Mouse (Mus musculus): ENCODE data around the gene Procr. TPM values are rescaled to one million over a fixed set of nuclear protein-coding genes. Genes with fewer than 3 reads are reported as not detected.

Gene Procr
- 1.1 and 2.3 TPM in 2 replicates for polyA plus RNA-seq (2014; fragmentation: Nextera tagmentation; extraction: Ambion mirVana)

- 0 out of 2 replicates have a peak, but pooled peaks cover 3% of the 10 kb centered on the region for H3K27me3 ChIP-seq (ENCODE audit: control insufficient read depth, insufficient read depth, low read length)
- H3K27ac ChIP-seq (replicated peaks; ENCODE audit: low read depth, low read length) = no peak within 1 kb of the TSS
- no peaks in the 10 kb centered on the region for H3K4me1 ChIP-seq (ENCODE audit: control insufficient read depth, insufficient read depth, low read length)
- 0 out of 2 replicates have a peak within 1 kb of the TSS, but pooled peaks have one; percentile 11 for H3K4me3 ChIP-seq (replicated peaks; ENCODE audit: low read depth, low read length)
- H3K9ac ChIP-seq (replicated peaks; ENCODE audit: low read length) = peak within 1 kb of the TSS; percentile 17; the same call in 1 of the 2 replicates
- peak within 1 kb of the TSS; percentile 41 for H3K4me2 ChIP-seq (ENCODE audit: low read length)
- no peaks in the 10 kb centered on the region for H3K36me3 ChIP-seq (ENCODE audit: control insufficient read depth, insufficient read depth, low read length)
- DNase-seq (peak; percentile 21), ATAC-seq (ENCODE audit: low FRiP score, low TSS enrichment) (no peak)
- WGBS = 4% methylated on average over 25 of the region's 25 CpGs
- H3K9me3 ChIP-seq (ENCODE audit: control insufficient read depth, low read length) = no peaks in the 10 kb centered on the region
Measured at GRCm38 (mm10) chr2:155751014-155751786, at the start of gene Procr. TSS of gene Procr (plus strand) at chr2:155751117.

- Histone ChIP-seq H3K4me3 (replicated peaks; ENCODE audit: low read depth, low read length) (no peak overlapping the region), H3K9me3 (ENCODE audit: control insufficient read depth, low read length) (no peaks in the 10 kb centered on the region), H3K27ac (replicated peaks; ENCODE audit: low read depth, low read length) (no peak overlapping the region), H3K4me2 (ENCODE audit: low read length) (no peak overlapping the region), H3K9ac (replicated peaks; ENCODE audit: low read length) (no peak overlapping the region), H3K36me3 (ENCODE audit: control insufficient read depth, insufficient read depth, low read length) (peaks cover 43% of the 10 kb centered on the region), H3K4me1 (ENCODE audit: control insufficient read depth, insufficient read depth, low read length) (no peaks in the 10 kb centered on the region), H3K27me3 (ENCODE audit: control insufficient read depth, insufficient read depth, low read length) (no peaks in the 10 kb centered on the region)
- ATAC-seq (ENCODE audit: low FRiP score, low TSS enrichment) (no peak), DNase-seq (no peak)
- WGBS = 93% methylated on average over 19 of the region's 19 CpGs
Measured at GRCm38 (mm10) chr2:155701399-155701919, 49.5 kb upstream of the Procr start.

- Histone ChIP-seq H3K4me2 (ENCODE audit: low read length) (no peak overlapping the region), H3K36me3 (ENCODE audit: control insufficient read depth, insufficient read depth, low read length) (peaks cover 61% of the 10 kb centered on the region), H3K27me3 (ENCODE audit: control insufficient read depth, insufficient read depth, low read length) (no peaks in the 10 kb centered on the region), H3K4me3 (replicated peaks; ENCODE audit: low read depth, low read length) (no peak overlapping the region), H3K9ac (replicated peaks; ENCODE audit: low read length) (no peak overlapping the region; the same call in 1 of the 2 replicates), H3K9me3 (ENCODE audit: control insufficient read depth, low read length) (no peaks in the 10 kb centered on the region), H3K4me1 (ENCODE audit: control insufficient read depth, insufficient read depth, low read length) (no peaks in the 10 kb centered on the region), H3K27ac (replicated peaks; ENCODE audit: low read depth, low read length) (no peak overlapping the region; the same call in 1 of the 2 replicates)
- no peak for ATAC-seq (ENCODE audit: low FRiP score, low TSS enrichment)
- WGBS = 14% methylated on average over 4 of the region's 4 CpGs
- peak; percentile 58 for DNase-seq
Measured at GRCm38 (mm10) chr2:155703630-155704029, 47.3 kb upstream of the Procr start.

- 88% methylated on average over 4 of the region's 4 CpGs for WGBS
- Histone ChIP-seq H3K4me2 (ENCODE audit: low read length) (no peak overlapping the region), H3K9ac (replicated peaks; ENCODE audit: low read length) (no peak overlapping the region), H3K9me3 (ENCODE audit: control insufficient read depth, low read length) (no peaks in the 10 kb centered on the region), H3K36me3 (ENCODE audit: control insufficient read depth, insufficient read depth, low read length) (peaks cover 79% of the 10 kb centered on the region), H3K27me3 (ENCODE audit: control insufficient read depth, insufficient read depth, low read length) (no peaks in the 10 kb centered on the region), H3K4me3 (replicated peaks; ENCODE audit: low read depth, low read length) (no peak overlapping the region), H3K4me1 (ENCODE audit: control insufficient read depth, insufficient read depth, low read length) (no peaks in the 10 kb centered on the region), H3K27ac (replicated peaks; ENCODE audit: low read depth, low read length) (no peak overlapping the region)
- DNase-seq (peak; percentile 25), ATAC-seq (ENCODE audit: low FRiP score, low TSS enrichment) (no peak)
Measured at GRCm38 (mm10) chr2:155707251-155707650, 43.7 kb upstream of the Procr start.

GRCm38 (mm10) chr2:155710557-155710956, 40.4 kb upstream of the Procr start:
- Histone ChIP-seq H3K4me2 (ENCODE audit: low read length) (no peak overlapping the region), H3K9ac (replicated peaks; ENCODE audit: low read length) (no peak overlapping the region), H3K36me3 (ENCODE audit: control insufficient read depth, insufficient read depth, low read length) (peaks cover 90% of the 10 kb centered on the region), H3K27me3 (ENCODE audit: control insufficient read depth, insufficient read depth, low read length) (no peaks in the 10 kb centered on the region), H3K27ac (replicated peaks; ENCODE audit: low read depth, low read length) (no peak overlapping the region), H3K9me3 (ENCODE audit: control insufficient read depth, low read length) (no peaks in the 10 kb centered on the region), H3K4me1 (ENCODE audit: control insufficient read depth, insufficient read depth, low read length) (no peaks in the 10 kb centered on the region), H3K4me3 (replicated peaks; ENCODE audit: low read depth, low read length) (no peak overlapping the region)
- ATAC-seq (ENCODE audit: low FRiP score, low TSS enrichment) = no peak
- WGBS = 89% methylated on average over 11 of the region's 11 CpGs
- DNase-seq = no peak

GRCm38 (mm10) chr2:155717082-155717990, 33.6 kb upstream of the Procr start:
- 90% methylated on average over 12 of the region's 12 CpGs for WGBS
- ATAC-seq (ENCODE audit: low FRiP score, low TSS enrichment) (no peak), DNase-seq (no peak)
- H3K4me3 ChIP-seq (replicated peaks; ENCODE audit: low read depth, low read length) = no peak overlapping the region
- peaks cover 91% of the 10 kb centered on the region for H3K36me3 ChIP-seq (ENCODE audit: control insufficient read depth, insufficient read depth, low read length)
- no peak overlapping the region for H3K27ac ChIP-seq (replicated peaks; ENCODE audit: low read depth, low read length)
- no peak overlapping the region for H3K9ac ChIP-seq (replicated peaks; ENCODE audit: low read length)
- no peak overlapping the region for H3K4me2 ChIP-seq (ENCODE audit: low read length)
- H3K4me1 ChIP-seq (ENCODE audit: control insufficient read depth, insufficient read depth, low read length) = no peaks in the 10 kb centered on the region
- H3K9me3 ChIP-seq (ENCODE audit: control insufficient read depth, low read length) = no peaks in the 10 kb centered on the region
- no peaks in the 10 kb centered on the region for H3K27me3 ChIP-seq (ENCODE audit: control insufficient read depth, insufficient read depth, low read length)

GRCm38 (mm10) chr2:155720585-155720984, 30.3 kb upstream of the Procr start:
- DNase-seq (no peak), ATAC-seq (ENCODE audit: low FRiP score, low TSS enrichment) (no peak)
- Histone ChIP-seq H3K36me3 (ENCODE audit: control insufficient read depth, insufficient read depth, low read length) (peaks cover 88% of the 10 kb centered on the region), H3K4me2 (ENCODE audit: low read length) (no peak overlapping the region), H3K27ac (replicated peaks; ENCODE audit: low read depth, low read length) (no peak overlapping the region), H3K4me3 (replicated peaks; ENCODE audit: low read depth, low read length) (no peak overlapping the region), H3K4me1 (ENCODE audit: control insufficient read depth, insufficient read depth, low read length) (no peaks in the 10 kb centered on the region), H3K27me3 (ENCODE audit: control insufficient read depth, insufficient read depth, low read length) (no peaks in the 10 kb centered on the region), H3K9me3 (ENCODE audit: control insufficient read depth, low read length) (no peaks in the 10 kb centered on the region), H3K9ac (replicated peaks; ENCODE audit: low read length) (no peak overlapping the region)
- WGBS = 93% methylated on average over 5 of the region's 5 CpGs

DNA sequence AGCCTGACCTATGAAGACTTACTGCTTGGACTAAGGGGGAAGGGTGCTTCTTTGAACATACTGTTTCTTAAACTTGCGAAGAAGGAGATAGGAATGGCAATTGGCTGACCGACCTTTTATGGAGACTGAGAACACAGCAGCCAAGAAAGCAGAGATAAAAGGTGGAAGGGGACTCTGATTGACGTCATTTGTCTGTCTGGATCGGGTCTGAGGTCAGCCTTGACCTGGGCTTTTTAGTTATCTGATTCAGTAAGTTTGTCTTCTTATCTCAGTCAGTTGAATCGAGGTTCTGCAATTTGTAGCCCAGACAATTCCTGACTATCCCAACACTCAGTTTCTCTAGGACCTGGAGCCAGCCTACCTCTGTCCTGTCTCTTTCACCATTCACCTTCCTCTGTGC, 26.9 kb upstream of the Procr start:
- ATAC-seq (ENCODE audit: low FRiP score, low TSS enrichment) = no peak
- Histone ChIP-seq H3K27me3 (ENCODE audit: control insufficient read depth, insufficient read depth, low read length) (no peaks in the 10 kb centered on the region), H3K27ac (replicated peaks; ENCODE audit: low read depth, low read length) (no peak overlapping the region), H3K36me3 (ENCODE audit: control insufficient read depth, insufficient read depth, low read length) (peaks cover 55% of the 10 kb centered on the region), H3K9ac (replicated peaks; ENCODE audit: low read length) (no peak overlapping the region), H3K4me3 (replicated peaks; ENCODE audit: low read depth, low read length) (no peak overlapping the region), H3K4me2 (ENCODE audit: low read length) (no peak overlapping the region), H3K4me1 (ENCODE audit: control insufficient read depth, insufficient read depth, low read length) (peaks cover 11% of the 10 kb centered on the region; the same call in 1 of the 2 replicates), H3K9me3 (ENCODE audit: control insufficient read depth, low read length) (no peaks in the 10 kb centered on the region)
- DNase-seq = no peak
- WGBS = 90% methylated on average over 5 of the region's 5 CpGs
